In genomic region chr5:134352527-134353001, GRCm38 (mm10) we compare ENCODE assay signal across 10 mouse cellular contexts. TPM values are rescaled to one million over a fixed set of nuclear protein-coding genes. Genes with fewer than 3 reads are reported as not detected.
DNase-seq lines count a peak whose midpoint lies in the region; ATAC-seq and TF ChIP-seq lines count a peak whose summit lies in the region.
"Had no signal": no experiment of that assay in that cellular context is flagged by ENCODE, and none has a peak within 500 bp of the region (broad histone marks: within the 10 kb centered on the region; RNA-seq: fewer than 3 reads in every experiment).

No protein-coding gene starts in this region.

- H3K27ac ChIP-seq in gastrocnemius, adult 2 months: no peak overlapping the region
- H3K27ac ChIP-seq in lung, embryonic 16.5 days (ENCODE audit: low read length): peak overlapping the region; percentile 43; the same call in 1 of the 2 replicates
- peak overlapping the region; percentile 33; the same call in 1 of the 2 replicates for H3K27ac ChIP-seq in limb, embryonic 15.5 days
- H3K27ac ChIP-seq in midbrain, embryonic 15.5 days: no peak overlapping the region
- H3K27ac ChIP-seq: neural tube, embryonic 12.5 days had no signal

- no peak overlapping the region for H3K4me3 ChIP-seq in gastrocnemius, adult 2 months
- H3K4me3 ChIP-seq in lung, embryonic 16.5 days (ENCODE audit: low read length): no peak overlapping the region
- no peak overlapping the region for H3K4me3 ChIP-seq in lung, adult 2 months (replicated peaks; ENCODE audit: extremely low read depth, low read depth, low read length)
- H3K4me3 ChIP-seq in limb, embryonic 15.5 days: no peak overlapping the region
- no peak overlapping the region for H3K4me3 ChIP-seq in midbrain, embryonic 15.5 days
- H3K4me3 ChIP-seq: neural tube, embryonic 12.5 days had no signal

- intact Hi-C loops in gastrocnemius, adult 2 months (cut with DNase I): no loop called here
- intact Hi-C loops in gastrocnemius, postnatal 36 days (cut with DNase I): no loop called here

- H3K27me3 ChIP-seq in lung, embryonic 16.5 days (ENCODE audit: control insufficient read depth, insufficient read depth, low read depth, low read length): no peaks in the 10 kb centered on the region
- no peaks in the 10 kb centered on the region for H3K27me3 ChIP-seq in limb, embryonic 15.5 days
- H3K27me3 ChIP-seq in midbrain, embryonic 15.5 days (replicated peaks): no peaks in the 10 kb centered on the region
- H3K27me3 ChIP-seq: neural tube, embryonic 12.5 days had no signal

- 54% methylated on average over 3 of the region's 3 CpGs for WGBS in lung, embryonic 16.5 days
- 42% methylated on average over 3 of the region's 3 CpGs for WGBS in lung, adult 2 months
- WGBS in limb, embryonic 15.5 days: 52% methylated on average over 3 of the region's 3 CpGs
- WGBS in midbrain, embryonic 15.5 days: 84% methylated on average over 3 of the region's 3 CpGs

- no peak for TF ChIP-seq CTCF in gastrocnemius, adult 2 months (IDR thresholded peaks at IDR 0.05)
- TF ChIP-seq CTCF in lung, adult 2 months (IDR thresholded peaks at IDR 0.05; ENCODE audit: insufficient read depth, low read length): no peak

- no peaks in the 10 kb centered on the region for H3K36me3 ChIP-seq in lung, embryonic 16.5 days (ENCODE audit: control insufficient read depth, insufficient read depth, low read length)
- peaks cover 6% of the 10 kb centered on the region for H3K36me3 ChIP-seq in limb, embryonic 15.5 days
- H3K36me3 ChIP-seq in midbrain, embryonic 15.5 days (replicated peaks): peaks cover 6% of the 10 kb centered on the region; the same call in 1 of the 2 replicates

- TF ChIP-seq POLR2A in lung, adult 2 months (IDR thresholded peaks at IDR 0.05; ENCODE audit: borderline replicate concordance, extremely low read depth, low read depth, low read length): no peak

- no peak overlapping the region for H3K4me2 ChIP-seq in lung, embryonic 16.5 days (ENCODE audit: low read depth, low read length)
- no peak overlapping the region for H3K4me2 ChIP-seq in limb, embryonic 15.5 days
- H3K4me2 ChIP-seq in midbrain, embryonic 15.5 days: no peak overlapping the region
- H3K4me2 ChIP-seq: neural tube, embryonic 12.5 days had no signal

- H3K4me1 ChIP-seq in lung, embryonic 16.5 days (replicated peaks; ENCODE audit: control insufficient read depth, insufficient read depth, low read length): peaks cover 15% of the 10 kb centered on the region
- no peaks in the 10 kb centered on the region for H3K4me1 ChIP-seq in lung, adult 2 months (ENCODE audit: control insufficient read depth, insufficient read depth, low read length)
- H3K4me1 ChIP-seq in limb, embryonic 15.5 days: peaks cover 24% of the 10 kb centered on the region
- H3K4me1 ChIP-seq in midbrain, embryonic 15.5 days: peaks cover 4% of the 10 kb centered on the region; the same call in 1 of the 2 replicates
- H3K4me1 ChIP-seq: neural tube, embryonic 12.5 days had no signal

- DNase-seq in gastrocnemius, adult 2 months: peak; percentile 48
- DNase-seq in gastrocnemius, postnatal 36 days: no peak
- DNase-seq in lung, adult 2 months: no peak
- no peak for DNase-seq in thymus, adult 18-20 months
- no peak for DNase-seq in embryo, embryonic 11 days
- DNase-seq: cerebellum, postnatal 14 days had no signal

- ATAC-seq in lung, embryonic 16.5 days (ENCODE audit: low read depth): peak; percentile 47; the same call in 1 of the 2 replicates
- ATAC-seq in limb, embryonic 15.5 days (ENCODE audit: insufficient number of reproducible peaks, low FRiP score, low TSS enrichment, low read depth): 0 out of 2 replicates have a peak, but pooled peaks have one; percentile 35
- ATAC-seq in midbrain, embryonic 15.5 days (replicated peaks): no peak

- H3K9ac ChIP-seq in lung, embryonic 16.5 days (ENCODE audit: low read length): no peak overlapping the region
- H3K9ac ChIP-seq in limb, embryonic 15.5 days: no peak overlapping the region
- no peak overlapping the region for H3K9ac ChIP-seq in midbrain, embryonic 15.5 days
- H3K9ac ChIP-seq: neural tube, embryonic 12.5 days had no signal

- H3K9me3 ChIP-seq in lung, embryonic 16.5 days (ENCODE audit: control insufficient read depth, low read length): no peaks in the 10 kb centered on the region
- no peaks in the 10 kb centered on the region for H3K9me3 ChIP-seq in limb, embryonic 15.5 days
- no peaks in the 10 kb centered on the region for H3K9me3 ChIP-seq in midbrain, embryonic 15.5 days
- H3K9me3 ChIP-seq: neural tube, embryonic 12.5 days had no signal

RNA-seq across cellular contexts. Expression of gene Gtf2i, which starts 38.0 kb away (rescaled TPM):
- 100 to 1,000 TPM; 103 to 122 TPM for total RNA-seq in gastrocnemius, adult 2 months (2021)
- total RNA-seq in gastrocnemius, postnatal 36 days (2021): 10 to 100 TPM; 95.3 to 98.5 TPM
- 165 and 170 TPM in 2 replicates for polyA plus RNA-seq in lung, embryonic 16.5 days (2015; fragmentation: Nextera tagmentation; extraction: Ambion mirVana)
- polyA plus RNA-seq in lung, adult 2 months (2012; rRNA removed): 63.8 and 79.5 TPM in 2 replicates
- 164 and 170 TPM in 2 replicates for polyA plus RNA-seq in limb, embryonic 15.5 days (2015; fragmentation: Nextera tagmentation; extraction: Ambion mirVana)
- 142 and 149 TPM in 2 replicates for polyA plus RNA-seq in midbrain, embryonic 15.5 days (2015; fragmentation: Nextera tagmentation; extraction: Ambion mirVana)

Comparison
In these comparisons a context has a peak if more than half of its experiments do, and no peak if none do; other contexts are left out.
1. H3K27ac ChIP-seq: peak in lung, embryonic 16.5 days (single experiment) and limb, embryonic 15.5 days (single experiment); none in gastrocnemius, adult 2 months (single experiment) and midbrain, embryonic 15.5 days (single experiment).